Mouse (Mus musculus) kidney, embryonic 15.5 days (tissue): ENCODE measurements at regions not wholly inside any gene's neighbourhood (a gene's known extent, or its start where the extent isn't known, plus 50 kb on each side); places are given as distances from the start of the nearest gene placed in this dataset.

Experiments used
- ATAC-seq: fragments of 200-750 bp; cut with Nextera tagmentation; replicated peaks from 2 replicates; pipeline ENCODE4 v1.8.0; 2017; ENCODE audit warnings: moderate TSS enrichment; ENCODE audit not compliant: low FRiP score
- H3K27ac ChIP-seq: fragments of 300-500 bp; sonication (generic); 2 replicates; pipeline ENCODE4 v1.5.1; 2015; ENCODE audit warnings: mild to moderate bottlenecking, inconsistent platforms
- H3K27me3 ChIP-seq: fragments of 300-500 bp; sonication (generic); 2 replicates; pipeline ENCODE4 v1.6.1; 2015; ENCODE audit warnings: inconsistent platforms
- H3K36me3 ChIP-seq: fragments of 300-500 bp; sonication (generic); 2 replicates; pipeline ENCODE4 v1.6.1; 2015; ENCODE audit warnings: inconsistent platforms
- H3K4me1 ChIP-seq: fragments of 300-500 bp; sonication (generic); 2 replicates; pipeline ENCODE4 v1.6.1; 2015; ENCODE audit warnings: inconsistent platforms
- H3K4me2 ChIP-seq: fragments of 300-500 bp; sonication (generic); 2 replicates; pipeline ENCODE4 v1.6.1; 2015; ENCODE audit warnings: moderate library complexity, mild to moderate bottlenecking, inconsistent platforms
- H3K4me3 ChIP-seq: fragments of 300-500 bp; sonication (generic); replicated peaks from 2 replicates; pipeline ENCODE4 v1.5.1; 2015; ENCODE audit warnings: mild to moderate bottlenecking, inconsistent platforms
- H3K9ac ChIP-seq: fragments of 300-500 bp; sonication (generic); 2 replicates; pipeline ENCODE4 v1.6.1; 2015; ENCODE audit warnings: mild to moderate bottlenecking, inconsistent platforms
- H3K9me3 ChIP-seq: fragments of 300-500 bp; sonication (generic); replicated peaks from 2 replicates; pipeline ENCODE4 v1.6.1; 2016; ENCODE audit warnings: inconsistent platforms
- WGBS: fragments of 180-500 bp; shearing (Covaris S2); methylation state at CpG from one replicate; pipeline ENCODE4 v1.1.7; 2015; ENCODE audit warnings: mixed read lengths; 5-methylcytosine and 5-hydroxymethylcytosine counted together

DNA sequence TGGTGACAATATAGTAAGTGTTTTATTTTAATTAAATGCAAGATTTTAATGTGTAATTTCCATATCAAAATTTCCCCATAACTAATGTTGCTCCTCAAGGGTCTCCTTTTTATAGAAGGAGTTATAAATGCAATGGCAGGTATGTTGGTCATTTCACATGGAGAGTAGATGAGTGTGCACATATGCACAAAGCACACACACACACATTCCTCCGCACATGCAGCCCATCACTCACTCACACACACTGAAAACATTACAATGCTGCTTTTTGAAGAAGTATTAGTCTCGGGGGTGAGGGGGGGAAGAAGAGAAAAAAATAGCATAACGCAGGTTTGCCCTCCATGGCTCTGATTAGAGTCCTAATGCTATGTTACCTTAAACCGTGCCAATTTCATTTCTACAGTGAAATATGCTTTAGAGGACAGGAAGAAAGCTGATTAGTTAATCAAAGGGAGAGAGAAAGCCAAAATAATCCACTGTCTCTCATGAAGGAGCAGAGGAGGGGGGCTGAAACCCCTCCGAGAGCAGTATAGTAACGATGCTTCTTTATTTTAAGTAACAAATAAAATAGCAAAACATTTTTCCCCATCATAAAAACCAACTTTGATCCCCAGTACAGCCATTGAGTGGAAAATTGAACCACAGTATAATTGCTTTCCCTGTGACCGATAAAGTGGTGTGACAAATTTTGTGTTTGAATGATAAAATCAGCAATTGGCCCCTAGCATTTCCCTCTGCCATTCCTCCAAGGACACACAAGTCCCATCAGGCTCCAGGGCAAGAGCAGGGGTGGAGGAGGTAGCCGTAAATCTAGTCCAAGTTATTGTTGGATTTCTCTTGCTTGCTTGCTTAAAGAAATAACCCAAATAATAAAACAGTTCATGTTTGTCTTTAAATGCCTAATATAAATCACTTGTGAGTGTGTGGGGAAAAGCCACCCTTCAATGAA is 465.0 kb downstream of the Tfap2b start:
- Histone ChIP-seq H3K4me1 (peaks cover 11% of the 10 kb centered on the region; the same call in 1 of the 2 replicates), H3K27ac (no peak overlapping the region), H3K9ac (no peak overlapping the region), H3K4me2 (no peak overlapping the region), H3K27me3 (no peaks in the 10 kb centered on the region), H3K4me3 (no peak overlapping the region), H3K36me3 (no peaks in the 10 kb centered on the region), H3K9me3 (no peaks in the 10 kb centered on the region)
- WGBS: 37% methylated on average over 8 of the region's 8 CpGs
- ATAC-seq: no peak

DNA sequence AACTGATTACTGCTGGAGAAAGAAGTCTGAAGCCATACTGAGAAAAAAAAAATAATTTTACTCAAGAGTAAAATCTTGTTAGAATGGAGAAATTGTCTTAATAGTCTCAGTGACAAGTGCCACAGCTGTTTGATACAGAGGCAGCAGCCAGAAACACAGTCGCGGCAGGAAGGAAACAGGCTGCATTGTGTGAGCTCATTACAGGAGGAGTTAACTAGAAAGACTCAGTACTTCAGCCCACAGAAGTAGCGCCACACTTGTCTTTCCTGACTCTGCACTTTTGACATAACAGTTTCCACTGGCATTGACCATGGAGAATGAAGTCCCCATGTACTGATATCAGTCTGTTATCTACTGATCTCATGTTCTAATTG is 465.7 kb downstream of the Tfap2b start:
- Histone ChIP-seq H3K9ac (no peak overlapping the region), H3K4me1 (peaks cover 11% of the 10 kb centered on the region; the same call in 1 of the 2 replicates), H3K27ac (no peak overlapping the region), H3K4me3 (no peak overlapping the region), H3K4me2 (no peak overlapping the region), H3K36me3 (no peaks in the 10 kb centered on the region), H3K9me3 (no peaks in the 10 kb centered on the region), H3K27me3 (no peaks in the 10 kb centered on the region)
- no peak for ATAC-seq
- WGBS: 14% methylated on average over 3 of the region's 3 CpGs

DNA sequence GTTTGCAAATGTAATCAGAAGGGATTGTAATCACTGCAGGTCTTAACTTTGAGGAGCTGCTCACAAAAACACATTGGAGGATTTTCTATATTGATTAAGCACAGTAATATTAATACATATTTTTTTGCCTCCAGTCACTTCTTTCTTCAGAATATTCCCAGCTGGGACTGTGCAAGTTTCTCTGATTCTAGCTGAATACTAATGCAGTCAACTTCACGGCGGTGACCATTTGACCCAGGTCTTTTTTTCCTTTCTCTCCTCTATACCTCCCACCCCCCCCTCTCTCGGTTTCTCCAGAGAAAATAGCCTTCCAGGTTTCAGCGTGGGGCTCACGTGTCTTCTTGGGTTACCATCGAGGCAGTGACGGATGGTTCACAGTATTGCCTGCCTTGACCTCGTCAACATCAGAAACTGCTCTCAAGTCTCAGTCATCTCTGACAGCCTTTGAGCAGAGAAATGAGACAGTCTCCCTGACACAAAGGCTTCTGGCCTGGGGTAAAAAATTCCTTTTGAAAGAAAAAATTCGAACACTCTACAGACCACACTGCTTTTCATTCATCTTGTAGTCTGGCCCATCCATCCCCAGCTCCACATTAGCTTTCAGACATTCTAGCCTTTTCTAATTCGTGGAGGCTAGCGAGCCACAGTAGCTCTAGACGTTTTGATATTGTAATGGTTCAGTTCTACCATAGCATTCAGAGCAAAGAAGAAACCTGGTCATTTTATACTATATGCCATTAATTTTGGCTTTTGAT is 472.5 kb downstream of the Tfap2b start:
- Histone ChIP-seq H3K36me3 (no peaks in the 10 kb centered on the region), H3K4me3 (no peak overlapping the region), H3K4me2 (no peak overlapping the region), H3K4me1 (no peaks in the 10 kb centered on the region), H3K9ac (no peak overlapping the region), H3K27ac (no peak overlapping the region), H3K9me3 (no peaks in the 10 kb centered on the region), H3K27me3 (no peaks in the 10 kb centered on the region)
- ATAC-seq: no peak
- WGBS: 34% methylated on average over 12 of the region's 12 CpGs
